Mouse (Mus musculus) ovary, postnatal 36 days (tissue): ENCODE data around the gene Pkig.
A peak's percentile ranks its signal among the peaks of the same experiment; 100 is the strongest.
"Not testable (repeated sequence)": the region's sequence is repeated elsewhere in the genome, so short reads cannot be mapped to it uniquely, and the experiment has no call there.

Experiments
- DNase-seq: peaks from one replicate; pipeline ENCODE4 v3.0.0; 2022; ENCODE audit warnings: low spot score, mixed read lengths

Gene Pkig

DNA sequence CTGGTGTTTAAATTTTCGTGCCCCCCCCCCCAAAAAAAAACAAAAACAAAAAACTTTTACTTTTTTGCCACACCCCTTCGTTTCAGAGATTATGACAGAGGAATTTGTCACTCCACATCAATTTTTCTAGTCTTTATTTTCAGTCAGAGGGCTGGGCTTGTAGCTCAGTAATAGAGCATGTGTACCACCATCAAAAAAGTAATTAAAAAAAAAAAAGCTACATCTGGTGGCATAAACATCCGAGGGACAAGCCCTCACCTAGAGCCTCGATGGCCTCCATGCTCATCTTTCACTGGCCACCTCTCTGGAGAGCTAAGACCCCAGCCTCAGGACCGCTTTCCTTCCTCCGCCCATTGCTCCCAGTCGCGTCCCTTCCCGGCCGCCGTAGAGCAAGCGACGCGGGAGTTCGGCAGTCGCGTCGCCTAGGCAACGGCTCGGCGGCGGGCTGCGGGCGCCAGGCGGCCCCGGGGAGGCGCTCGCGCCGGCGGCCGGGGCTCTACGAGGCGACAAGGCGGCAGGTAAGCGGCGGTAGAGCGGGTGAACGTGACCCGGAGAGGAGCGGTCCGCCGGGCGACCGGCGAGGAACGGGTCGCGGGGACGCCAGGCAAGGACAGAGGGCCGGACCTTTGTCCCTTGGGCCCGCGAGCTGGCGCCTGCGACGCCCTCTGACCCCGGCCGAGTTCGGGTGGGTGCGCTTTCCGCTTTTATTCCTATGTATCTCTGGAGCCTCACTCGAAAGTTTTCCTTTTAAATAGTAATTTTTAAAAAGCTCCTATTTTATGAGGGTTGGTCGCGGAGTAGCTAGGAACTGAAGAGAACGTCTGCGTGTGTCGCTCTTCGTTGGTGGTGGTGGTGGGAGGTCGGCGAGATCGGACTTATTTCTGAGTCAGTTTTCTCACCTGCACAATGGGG is at the start of gene Pkig:
TSS of gene Pkig (plus strand) at position 412 of the 912 bp plus-strand sequence.
- DNase-seq, result peak; percentile 89

DNA sequence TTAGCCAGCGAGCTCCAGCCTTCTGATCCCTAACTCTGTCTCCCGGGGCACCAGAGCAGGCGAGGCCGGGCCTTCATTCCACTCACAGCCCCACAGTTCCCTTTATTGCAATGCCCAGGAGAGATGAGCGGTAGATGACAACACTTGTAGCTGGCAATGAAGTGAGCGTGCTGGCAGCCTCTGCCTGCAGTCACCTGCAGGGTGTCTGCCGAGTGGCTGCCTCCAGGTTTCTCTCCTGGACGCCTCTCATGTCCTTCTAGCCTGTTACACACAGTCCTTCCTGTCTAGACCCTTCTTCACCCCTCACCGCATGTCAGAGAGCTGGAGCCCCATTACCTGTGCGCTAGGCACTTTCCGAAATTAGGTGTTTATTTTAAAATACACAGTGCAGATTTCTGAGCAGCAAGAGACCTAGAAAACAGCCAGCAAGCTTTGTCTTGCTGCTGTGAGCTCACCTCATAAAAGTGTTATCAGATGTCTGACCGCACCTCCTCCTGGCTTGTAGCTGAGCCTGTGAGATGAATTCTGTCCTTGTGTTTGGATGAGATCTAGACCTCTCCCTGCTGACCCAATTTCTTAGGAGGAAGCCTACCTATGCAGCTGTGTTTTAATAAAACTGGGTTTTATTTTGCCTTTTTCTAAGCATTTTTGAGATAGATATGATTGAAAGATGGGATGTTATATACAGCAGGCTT is 48.8 kb upstream of the Pkig start:
- DNase-seq, result no peak

DNA sequence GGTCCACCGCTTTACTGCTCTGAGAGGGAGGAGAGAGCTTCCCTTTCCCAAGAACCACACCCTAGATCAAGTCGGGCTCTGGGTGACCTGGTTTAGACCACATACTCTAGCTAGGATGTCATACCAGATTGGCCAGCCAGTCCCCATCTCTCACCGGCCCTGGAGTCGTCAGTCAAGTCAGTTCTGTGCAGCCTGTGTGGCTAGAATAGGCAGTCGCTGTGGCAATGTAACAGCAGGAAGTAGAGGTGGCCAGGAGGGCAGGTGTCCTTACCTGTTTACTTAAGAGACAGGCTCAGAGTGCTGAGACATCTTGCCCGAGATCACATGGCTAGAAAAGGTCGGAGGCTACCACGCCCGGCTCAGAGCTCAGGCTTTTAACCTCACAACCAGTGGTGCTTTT is 47.0 kb upstream of the Pkig start:
- no peak for DNase-seq

DNA sequence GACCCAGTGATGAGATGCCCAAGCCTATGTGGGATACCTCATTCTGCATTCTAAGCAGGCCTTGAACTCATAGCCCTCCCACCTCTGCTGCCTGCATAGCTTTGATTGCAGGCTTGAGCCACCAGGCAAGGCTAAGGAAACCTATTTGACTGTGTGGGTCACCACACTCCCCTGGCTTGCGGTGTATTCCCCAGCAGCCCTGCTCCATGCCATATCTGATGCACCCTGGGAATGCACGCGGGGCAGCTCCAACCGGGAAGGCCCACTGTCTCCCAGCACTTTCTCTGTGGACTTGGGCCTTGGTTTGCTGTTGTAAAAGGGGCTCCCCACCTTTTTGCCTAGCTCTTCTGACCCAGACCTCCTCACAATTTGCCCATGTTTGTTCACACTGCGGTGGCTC is 45.0 kb upstream of the Pkig start:
- no peak for DNase-seq

- no peak for DNase-seq
Observed at GRCm38 (mm10) chr2:163613990-163614389, 44.2 kb upstream of the Pkig start.

GRCm38 (mm10) chr2:163615401-163615800 is 42.8 kb upstream of the Pkig start:
- DNase-seq, result no peak

GRCm38 (mm10) chr2:163615906-163616651 is 42.1 kb upstream of the Pkig start:
- no peak for DNase-seq

DNA sequence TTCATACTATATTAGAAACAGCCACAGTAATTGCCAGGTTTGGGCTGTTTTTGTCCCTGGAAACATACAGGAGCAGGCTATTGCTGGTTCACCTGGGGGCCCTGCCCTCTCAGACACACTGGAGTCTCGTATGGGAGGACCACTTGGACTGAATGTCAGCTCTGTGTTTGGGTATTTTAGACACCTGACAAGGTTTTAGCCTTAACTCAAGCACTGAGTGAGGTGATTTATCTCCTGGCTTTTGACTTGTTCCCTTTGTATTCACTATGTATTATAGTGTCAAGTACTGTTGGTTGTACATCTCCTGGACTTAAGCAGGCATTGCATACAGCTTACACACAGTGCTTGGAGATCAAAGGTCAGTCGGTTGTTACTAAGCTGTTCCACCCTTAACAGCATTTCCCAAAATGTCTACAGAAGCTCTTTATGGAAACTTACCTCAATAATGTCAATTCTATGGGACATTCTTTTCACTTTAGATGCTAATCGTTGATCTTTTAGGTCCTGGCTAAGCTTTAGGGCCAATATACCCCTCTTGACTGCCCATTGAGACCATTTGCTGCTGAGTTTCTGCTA is 41.4 kb upstream of the Pkig start:
- no peak for DNase-seq

GRCm38 (mm10) chr2:163617232-163617863 is 40.8 kb upstream of the Pkig start:
- no peak for DNase-seq

DNA sequence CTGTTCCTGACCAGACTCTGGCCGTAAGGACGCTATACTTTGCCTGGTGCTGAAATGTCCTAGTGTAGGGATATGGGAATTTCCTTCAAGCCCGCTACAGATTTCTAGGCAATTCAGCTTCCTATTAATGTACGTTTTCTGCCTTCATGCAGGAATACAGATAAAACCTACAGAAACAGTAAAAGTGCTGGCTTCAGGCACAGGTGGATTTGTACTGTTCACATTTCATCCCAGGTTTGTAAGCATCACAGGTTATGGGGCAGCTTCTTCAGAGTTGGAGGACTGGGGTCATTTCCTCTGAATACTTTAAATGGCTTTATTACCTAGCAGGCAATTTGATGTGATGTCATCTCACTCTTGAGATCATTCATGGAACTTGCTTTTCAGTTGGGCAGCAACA is 40.3 kb upstream of the Pkig start:
- DNase-seq, result no peak

GRCm38 (mm10) chr2:163620451-163620850 is 37.7 kb upstream of the Pkig start:
- no peak for DNase-seq

DNA sequence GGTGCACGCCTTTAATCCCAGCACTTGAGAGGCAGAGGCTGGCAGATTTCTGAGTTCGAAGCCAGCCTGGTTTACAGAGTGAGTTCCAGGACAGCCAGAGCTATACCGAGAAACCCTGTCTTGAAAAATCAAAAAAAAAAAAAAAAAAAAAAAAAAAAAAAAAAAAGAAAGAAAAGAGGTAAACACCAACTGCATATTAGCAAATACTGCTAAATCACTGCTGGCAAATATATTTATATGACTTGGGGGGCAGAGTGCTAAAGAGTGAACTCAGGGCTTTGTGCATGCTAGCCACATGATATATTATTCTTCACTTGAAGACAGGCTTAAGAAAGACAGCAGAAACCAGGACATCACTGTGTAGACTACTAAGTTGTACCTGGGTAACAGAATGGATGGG is 36.8 kb upstream of the Pkig start:
- DNase-seq, result not testable (repeated sequence)

- no peak for DNase-seq
Observed at GRCm38 (mm10) chr2:163631223-163631622, 27.0 kb upstream of the Pkig start.

GRCm38 (mm10) chr2:163631715-163632114 is 26.5 kb upstream of the Pkig start:
- DNase-seq, result no peak

GRCm38 (mm10) chr2:163634211-163634610 is 24.0 kb upstream of the Pkig start:
- DNase-seq, result no peak

GRCm38 (mm10) chr2:163636057-163636456 is 22.1 kb upstream of the Pkig start:
- no peak for DNase-seq

- peak; percentile 34 for DNase-seq
Observed at GRCm38 (mm10) chr2:163637655-163638266, 20.4 kb upstream of the Pkig start.

DNA sequence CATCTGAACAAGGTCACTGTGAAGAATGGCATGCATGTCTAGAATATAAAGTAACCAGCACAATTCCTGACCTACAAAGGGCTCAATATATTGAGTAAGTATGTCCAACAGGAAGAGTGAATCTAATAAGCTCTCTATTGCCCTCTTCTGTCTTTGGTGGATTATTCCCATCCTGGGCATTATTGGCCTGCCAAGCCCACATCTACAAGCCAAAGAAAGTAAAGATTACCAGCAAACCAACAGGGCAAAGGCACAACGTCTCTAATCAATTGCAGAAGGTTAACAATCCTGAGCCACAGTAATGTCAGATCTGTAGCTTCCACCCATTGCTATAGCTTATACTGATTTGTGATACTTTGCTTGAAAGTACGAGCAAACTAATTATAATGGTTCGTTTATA is 17.7 kb upstream of the Pkig start:
- DNase-seq, result no peak

DNA sequence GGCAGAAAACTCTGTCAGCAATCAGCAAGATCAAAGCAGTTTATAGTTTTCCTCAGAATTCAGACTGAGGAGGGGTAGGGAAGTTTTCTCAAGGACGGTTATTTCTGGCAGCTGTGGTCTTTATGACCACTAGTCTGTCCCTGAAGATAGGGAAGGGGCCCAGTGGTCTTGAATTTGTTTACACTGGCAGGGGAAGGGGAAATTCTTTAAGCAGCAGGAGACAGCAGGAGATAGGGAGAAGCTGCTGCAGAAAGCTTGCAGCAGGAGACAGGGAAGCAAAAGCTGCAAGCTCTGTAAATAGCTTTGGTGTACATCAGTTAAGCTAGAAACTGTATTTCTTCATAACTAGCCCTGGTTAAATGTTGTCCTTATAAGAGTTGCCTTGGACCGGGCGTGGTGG is 16.5 kb upstream of the Pkig start:
- no peak for DNase-seq

DNA sequence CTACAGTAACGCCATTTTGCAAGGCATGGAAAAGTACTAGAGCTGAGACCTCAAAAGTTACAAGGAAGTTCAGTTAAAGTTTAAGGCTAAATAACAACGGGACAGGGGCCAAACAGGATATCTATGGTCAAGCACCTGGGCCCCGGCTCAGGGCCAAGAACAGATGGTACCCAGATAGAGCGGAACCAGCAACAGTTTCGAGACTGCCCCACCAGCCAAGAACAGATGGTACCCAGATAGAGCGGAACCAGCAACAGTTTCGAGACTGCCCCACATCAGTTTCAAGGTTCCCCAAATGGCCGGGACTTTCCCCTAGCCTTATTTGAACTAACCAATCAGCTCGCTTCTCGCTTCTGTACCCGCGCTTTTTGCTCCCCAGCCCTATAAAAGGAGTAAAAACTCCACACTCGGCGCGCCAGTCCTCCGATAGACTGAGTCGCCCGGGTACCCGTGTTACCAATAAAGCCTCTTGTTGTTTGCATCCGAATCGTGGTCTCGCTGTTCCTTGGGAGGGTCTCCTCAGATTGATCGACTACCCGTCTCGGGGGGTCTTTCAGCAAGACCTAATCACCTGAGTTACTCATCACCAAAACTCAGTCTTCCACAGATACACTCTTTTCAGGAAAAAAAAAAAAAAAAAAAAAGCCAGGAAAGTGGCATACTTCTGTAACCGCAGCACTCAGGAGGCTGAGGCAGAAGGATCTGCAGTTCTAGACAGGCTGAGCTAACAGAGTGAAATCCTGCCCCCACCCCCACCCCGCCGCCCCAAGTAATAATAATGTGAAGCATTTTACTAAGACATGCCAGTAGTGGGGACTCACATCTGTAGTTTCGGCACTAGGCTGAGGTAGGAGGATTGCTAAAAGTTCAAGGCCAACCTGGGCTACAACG is 15.3 kb upstream of the Pkig start:
- no peak for DNase-seq
